27 mouse cellular contexts compared by ENCODE assay signal in the genomic region with DNA sequence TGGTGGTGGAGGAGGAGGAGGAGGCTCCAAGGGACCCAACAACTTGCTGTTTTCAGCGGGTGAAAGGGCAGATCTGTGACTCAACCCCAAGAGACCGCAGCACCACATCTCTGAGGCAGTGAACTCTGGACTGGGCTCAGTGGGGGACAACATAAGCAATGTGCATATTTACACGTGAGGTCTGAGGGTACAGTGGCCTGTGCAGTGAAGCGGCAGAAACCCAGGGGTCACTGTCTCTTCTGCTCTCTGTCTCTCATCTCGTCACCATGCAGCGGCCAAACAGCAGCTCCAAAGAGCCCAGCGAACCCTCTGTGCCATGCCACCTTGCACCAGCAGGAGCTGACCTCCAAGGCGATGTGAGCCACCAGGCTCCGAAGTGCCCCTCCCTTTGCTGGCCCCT. TPM values are rescaled to one million over a fixed set of nuclear protein-coding genes. Genes with fewer than 3 reads are reported as not detected.
A peak's percentile ranks its signal among the peaks of the same experiment; 100 is the strongest.
DNase-seq lines count a peak whose midpoint lies in the region; ATAC-seq lines count a peak whose summit lies in the region.
"Had no signal": no experiment of that assay in that cellular context is flagged by ENCODE, and none has a peak within 500 bp of the region (broad histone marks: within the 10 kb centered on the region; RNA-seq: fewer than 3 reads in every experiment).

No protein-coding gene starts in this region.

- no peaks in the 10 kb centered on the region for H3K9me3 ChIP-seq in kidney, embryonic 15.5 days (replicated peaks)
- H3K9me3 ChIP-seq: embryonic facial prominence, embryonic 15.5 days; heart, embryonic 13.5 days; hindbrain, embryonic 13.5 days; limb, embryonic 13.5 days had no signal

- H3K27ac ChIP-seq in kidney, embryonic 15.5 days: no peak overlapping the region
- H3K27ac ChIP-seq: embryonic facial prominence, embryonic 15.5 days; gastrocnemius, adult 2 months; heart, embryonic 13.5 days; hindbrain, embryonic 13.5 days; layer of hippocampus, adult 2 months; limb, embryonic 13.5 days; stomach, postnatal 0 days had no signal

- H3K4me1 ChIP-seq in kidney, embryonic 15.5 days: peaks cover 37% of the 10 kb centered on the region

- no peaks in the 10 kb centered on the region for H3K36me3 ChIP-seq in kidney, embryonic 15.5 days
- H3K36me3 ChIP-seq: embryonic facial prominence, embryonic 15.5 days; heart, embryonic 13.5 days; hindbrain, embryonic 13.5 days; limb, embryonic 13.5 days had no signal

- no peak overlapping the region for H3K4me3 ChIP-seq in kidney, embryonic 15.5 days (replicated peaks)
- H3K4me3 ChIP-seq: embryonic facial prominence, embryonic 15.5 days; gastrocnemius, adult 2 months; heart, embryonic 13.5 days; hindbrain, embryonic 13.5 days; layer of hippocampus, adult 2 months; limb, embryonic 13.5 days had no signal

- H3K27me3 ChIP-seq in kidney, embryonic 15.5 days: no peaks in the 10 kb centered on the region
- H3K27me3 ChIP-seq: embryonic facial prominence, embryonic 15.5 days; hindbrain, embryonic 13.5 days; limb, embryonic 13.5 days had no signal

- no peak overlapping the region for H3K9ac ChIP-seq in kidney, embryonic 15.5 days
- H3K9ac ChIP-seq: embryonic facial prominence, embryonic 15.5 days; heart, embryonic 13.5 days; hindbrain, embryonic 13.5 days; limb, embryonic 13.5 days had no signal

- H3K4me2 ChIP-seq in kidney, embryonic 15.5 days: no peak overlapping the region
- H3K4me2 ChIP-seq: embryonic facial prominence, embryonic 15.5 days; heart, embryonic 13.5 days; hindbrain, embryonic 13.5 days; limb, embryonic 13.5 days had no signal

- no peak for ATAC-seq in kidney, embryonic 15.5 days (replicated peaks; ENCODE audit: low FRiP score)
- ATAC-seq: activated CD4-positive, CD25-positive, alpha-beta regulatory T cell, adult 4 months; forebrain, embryonic 14.5 days had no signal

- DNase-seq in adrenal gland, postnatal 10 days: peak; percentile 49
- DNase-seq in adrenal gland, postnatal 25 days: no peak
- DNase-seq in kidney, adult 18-20 months: peak; percentile 72
- peak; percentile 96 for DNase-seq in kidney, adult 9 months
- DNase-seq in kidney, postnatal 36 days: peak; percentile 81 to 91
- no peak for DNase-seq in left cerebral cortex, adult 9 months (ENCODE audit: low spot score in 2 of 2)
- DNase-seq in layer of hippocampus, adult 9-10 months (ENCODE audit: low spot score): no peak
- DNase-seq: adrenal gland, adult 8-10 months; cerebellum, adult 8-10 months; cerebellum, postnatal 36 days; gastrocnemius, adult 2 months; heart, postnatal 14 days; lung, adult 2 months; lung, postnatal 36 days; midbrain, embryonic 14.5 days; right cerebral cortex, postnatal 14 days; thymus, adult 2 months had no signal

- 76% methylated on average over 9 of the region's 9 CpGs for WGBS in kidney, embryonic 15.5 days

RNA-seq across cellular contexts. Expression of a gene that starts 49.1 kb away (rescaled TPM):
- 10 to 100 TPM; 11.5 to 19.7 TPM for total RNA-seq in adrenal gland, postnatal 10 days (2021)
- total RNA-seq in adrenal gland, postnatal 25 days (2021): 4.6 and 6.1 TPM in 2 replicates
- 12.9 and 25.3 TPM in 2 replicates for polyA plus RNA-seq in kidney, embryonic 15.5 days (2015; fragmentation: Nextera tagmentation; extraction: Ambion mirVana)
- total RNA-seq: megakaryocyte-erythroid progenitor cell, adult 5-6 weeks had no signal

Comparison
In these comparisons a context has a peak if more than half of its experiments do, and no peak if none do; other contexts are left out.
1. DNase-seq: peak in adrenal gland, postnatal 10 days (single experiment), kidney, adult 18-20 months (single experiment), kidney, adult 9 months (single experiment) and kidney, postnatal 36 days (2 of 2); none in adrenal gland, postnatal 25 days (single experiment), left cerebral cortex, adult 9 months (0 of 2) and layer of hippocampus, adult 9-10 months (single experiment).